Mouse (Mus musculus) bone marrow macrophage, adult 2 months (primary cell): ENCODE data around the gene Alg2.

ENCODE experiments used
- CTCF ChIP-seq: IDR thresholded peaks from 2 replicates; pipeline ENCODE4 v1.5.1; 2012; ENCODE audit warnings: low read depth, mild to moderate bottlenecking, low read length, moderate library complexity
- POLR2A ChIP-seq: IDR thresholded peaks from 2 replicates; pipeline ENCODE4 v1.6.1; 2012; ENCODE audit warnings: mild to moderate bottlenecking, low read depth, low read length, borderline replicate concordance

- no peak for TF ChIP-seq CTCF
- no peak for TF ChIP-seq POLR2A
These were observed 18.4 kb upstream of the Alg2 start for GRCm38 (mm10) chr4:47492311-47493086.
